Mouse (Mus musculus) bone marrow, adult 2 months (tissue): ENCODE measurements at regions not wholly inside any gene's neighbourhood (a gene's known extent, or its start where the extent isn't known, plus 50 kb on each side); places are given as distances from the start of the nearest gene placed in this dataset.

ENCODE experiments used
- CTCF ChIP-seq: fragments of 200-500 bp; IDR thresholded peaks from 2 replicates; pipeline ENCODE4 v1.5.1; 2011; ENCODE audit warnings: low read length, control low read depth; ENCODE audit not compliant: control insufficient read depth, insufficient read depth
- POLR2A ChIP-seq: fragments of 200-500 bp; IDR thresholded peaks from 2 replicates; pipeline ENCODE4 v1.6.1; 2011; ENCODE audit warnings: low read depth, mild to moderate bottlenecking, control low read depth, low read length, borderline replicate concordance; ENCODE audit not compliant: control insufficient read depth

- TF ChIP-seq CTCF (no peak), POLR2A (no peak)
Measured at GRCm38 (mm10) chr5:64404512-64404911, 248.4 kb downstream of the Tbc1d1 start.
